Mouse (Mus musculus) erythroblast, embryonic 14.5 days (primary cell): ENCODE results near the gene Tsn.

Experiments
- GATA1 ChIP-seq: IDR thresholded peaks from 2 replicates; pipeline ENCODE4 v1.6.1; 2012; ENCODE audit warnings: low read length, inconsistent platforms, mixed read lengths
- TAL1 ChIP-seq: IDR thresholded peaks from 3 replicates; pipeline ENCODE4 v1.6.1; 2012; ENCODE audit warnings: low read length, inconsistent platforms, mixed read lengths

DNA sequence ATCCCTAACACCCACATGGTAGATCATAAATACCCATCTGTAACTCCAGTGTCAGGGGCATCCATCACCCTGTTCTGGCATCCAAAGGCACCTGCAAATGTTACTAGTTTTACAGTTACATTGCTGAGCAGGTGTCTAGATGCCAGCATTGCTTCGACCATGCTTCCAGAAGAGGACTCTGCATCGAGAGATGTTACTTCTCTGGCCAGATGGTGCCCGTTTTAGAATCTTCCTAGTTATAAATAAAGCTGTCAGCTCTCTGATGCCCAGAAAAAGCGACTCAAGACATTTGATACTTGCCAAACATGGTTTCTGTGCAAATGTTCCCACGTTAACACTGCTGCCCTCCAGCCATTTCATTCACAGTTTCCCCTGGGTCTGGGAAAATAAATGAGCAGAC, 26.4 kb upstream of the Tsn start:
- TF ChIP-seq GATA1 (no peak), TAL1 (no peak)
